Mouse (Mus musculus): ENCODE data around the gene Lpin1.

Gene Lpin1

DNA sequence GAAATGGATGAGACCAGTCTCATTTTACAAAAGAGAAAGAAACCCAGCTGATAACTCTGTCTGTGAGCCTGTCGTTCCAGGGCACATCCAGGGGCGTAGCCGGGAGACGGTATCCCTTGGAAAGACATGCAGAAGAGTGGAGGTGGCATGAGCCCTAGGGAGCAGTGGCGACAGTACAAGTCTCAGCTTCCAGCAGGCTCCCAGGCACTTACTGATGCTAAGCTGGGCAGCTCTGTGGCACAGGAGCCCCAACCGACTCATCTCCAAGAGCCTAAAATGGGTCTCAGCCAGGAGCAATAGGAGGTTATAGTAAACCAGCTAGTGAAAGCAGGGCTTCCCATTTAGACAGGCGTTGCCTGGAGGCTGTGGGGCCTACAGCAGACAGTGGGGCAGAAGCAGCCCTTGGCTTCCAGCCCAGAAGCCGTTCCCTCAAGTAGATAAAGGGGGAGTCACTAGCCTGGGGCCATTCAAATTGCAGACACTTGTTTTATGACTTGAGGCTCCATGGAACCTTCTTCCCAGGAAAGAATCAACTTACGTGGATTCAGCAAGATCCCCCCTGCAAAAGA is 33.0 kb downstream of the Lpin1 start:
- DNase-seq (ENCODE audit: extremely low read depth, low read depth) = no peak

DNA sequence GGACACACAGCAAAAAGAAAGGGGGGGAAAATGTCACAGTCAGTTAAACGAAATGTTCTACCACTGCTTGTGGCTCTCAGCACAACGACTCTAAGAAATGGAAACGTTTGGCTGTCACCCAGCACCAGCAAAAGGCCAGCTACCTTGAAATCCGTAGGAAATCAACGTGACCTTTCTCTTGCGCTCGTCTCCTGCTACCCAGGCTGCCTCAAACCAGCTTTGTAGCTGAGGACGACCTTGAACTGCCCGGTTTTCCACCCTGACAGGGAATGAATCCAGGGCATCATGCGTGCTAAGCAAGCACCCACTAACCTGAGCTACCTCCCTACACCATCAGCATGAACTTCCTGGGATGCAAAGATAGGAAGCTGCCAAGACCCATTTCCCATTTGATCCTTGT is 39.5 kb downstream of the Lpin1 start:
- DNase-seq (ENCODE audit: extremely low read depth, low read depth) = no peak

DNA sequence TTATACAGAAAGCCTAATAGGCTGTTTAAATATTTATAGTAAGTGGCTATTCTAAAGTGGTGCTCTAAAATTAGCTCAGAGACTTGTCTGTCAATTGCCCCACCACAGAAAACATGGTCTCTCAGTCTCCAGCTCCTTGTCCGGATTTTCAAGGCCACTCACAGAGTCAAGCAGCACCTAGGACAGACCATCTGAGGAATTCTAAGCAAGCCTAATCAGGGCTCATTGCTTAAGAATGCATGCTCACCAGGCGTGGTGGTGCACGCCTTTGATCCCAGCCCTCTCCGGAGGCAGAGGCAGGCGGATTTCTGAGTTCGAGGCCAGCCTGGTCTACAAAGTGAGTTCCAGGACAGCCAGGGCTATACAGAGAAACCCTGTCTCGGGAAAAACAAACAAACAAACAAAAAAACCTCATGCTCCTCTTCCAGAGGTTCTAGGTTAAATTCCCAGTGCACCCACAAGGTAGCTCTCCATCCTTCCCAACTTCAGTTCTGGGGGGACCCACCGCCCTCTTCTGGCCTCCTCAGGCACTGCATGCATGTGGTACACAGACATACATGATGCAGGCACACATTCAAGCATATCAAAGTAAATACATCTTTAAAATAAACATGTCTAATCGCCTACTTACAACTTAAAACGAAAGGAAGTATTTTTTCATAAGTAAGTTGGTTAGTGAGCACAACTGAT is 40.2 kb downstream of the Lpin1 start:
- no peak for DNase-seq (ENCODE audit: extremely low read depth, low read depth)

DNA sequence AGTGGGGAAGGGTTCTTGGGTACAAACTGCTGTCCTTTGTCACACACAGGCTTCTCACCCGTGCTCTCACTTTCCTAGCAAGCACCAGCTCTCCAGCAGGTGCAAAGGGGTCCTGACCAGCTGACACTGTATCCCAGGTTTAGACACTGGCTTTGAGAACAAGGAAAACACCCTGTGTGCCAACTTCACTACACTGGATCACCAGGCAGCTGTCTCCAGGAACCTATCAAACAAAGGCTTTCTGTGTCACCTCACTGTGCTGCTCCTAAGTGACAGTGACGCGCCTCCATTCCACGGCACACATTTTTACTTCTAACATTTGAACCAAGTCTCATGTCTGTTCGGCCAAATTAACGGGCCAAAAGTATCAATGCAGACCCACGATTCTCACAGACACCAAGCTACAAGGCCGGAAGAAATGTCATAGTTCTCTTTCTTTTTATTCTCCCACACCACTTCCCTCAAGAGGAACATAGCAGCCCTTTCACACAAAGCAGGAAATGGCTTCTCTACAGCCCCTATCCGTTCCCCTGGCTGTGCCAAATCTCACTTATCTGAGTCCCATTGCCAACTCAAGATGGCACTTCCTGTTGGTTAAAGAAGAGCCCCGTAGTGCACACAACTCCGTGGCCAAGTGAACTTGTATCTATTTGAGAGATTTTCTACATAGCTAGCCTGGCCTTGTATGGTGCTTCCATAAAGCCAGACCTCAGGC is 41.7 kb downstream of the Lpin1 start:
- no peak for DNase-seq (ENCODE audit: extremely low read depth, low read depth)

DNA sequence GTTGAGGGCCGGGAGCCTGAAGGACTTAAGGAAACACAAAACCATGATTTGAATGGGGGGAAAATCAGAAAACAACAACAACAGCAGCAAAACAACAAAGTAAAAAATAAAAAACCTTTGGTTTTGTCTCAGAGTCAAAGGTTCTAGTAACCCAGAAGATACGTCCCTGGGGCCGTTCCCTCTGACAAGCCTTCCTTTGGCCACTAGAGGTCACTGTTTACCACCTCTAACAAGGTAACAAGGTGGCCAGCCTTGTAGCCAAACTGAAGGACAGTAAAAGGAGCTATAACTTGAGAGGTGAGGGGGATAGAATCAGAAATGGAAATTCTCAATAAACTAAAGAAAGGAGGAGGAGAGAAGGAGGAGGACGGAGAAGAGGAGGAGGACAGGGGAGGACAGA is 42.3 kb downstream of the Lpin1 start:
- no peak for DNase-seq (ENCODE audit: extremely low read depth, low read depth)

DNA sequence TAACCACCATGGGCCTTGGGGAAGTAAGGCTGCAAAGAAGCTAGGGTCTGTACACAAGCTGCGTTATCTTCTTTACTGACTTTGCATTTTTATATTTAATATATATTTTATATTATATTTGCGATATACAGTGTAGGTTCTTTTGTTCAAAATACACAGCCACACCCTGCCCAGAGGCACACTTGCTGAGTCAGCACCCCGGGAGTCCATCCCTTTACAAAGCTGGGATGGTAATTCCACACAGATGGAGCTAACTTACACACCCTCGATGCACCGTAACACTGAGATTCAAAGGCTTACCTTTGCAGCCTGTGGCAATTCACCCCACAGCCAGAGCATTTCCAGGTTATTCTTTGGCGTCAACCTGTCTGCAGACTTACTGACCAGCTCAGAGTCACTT is 42.7 kb downstream of the Lpin1 start:
- DNase-seq (ENCODE audit: extremely low read depth, low read depth) = no peak

DNA sequence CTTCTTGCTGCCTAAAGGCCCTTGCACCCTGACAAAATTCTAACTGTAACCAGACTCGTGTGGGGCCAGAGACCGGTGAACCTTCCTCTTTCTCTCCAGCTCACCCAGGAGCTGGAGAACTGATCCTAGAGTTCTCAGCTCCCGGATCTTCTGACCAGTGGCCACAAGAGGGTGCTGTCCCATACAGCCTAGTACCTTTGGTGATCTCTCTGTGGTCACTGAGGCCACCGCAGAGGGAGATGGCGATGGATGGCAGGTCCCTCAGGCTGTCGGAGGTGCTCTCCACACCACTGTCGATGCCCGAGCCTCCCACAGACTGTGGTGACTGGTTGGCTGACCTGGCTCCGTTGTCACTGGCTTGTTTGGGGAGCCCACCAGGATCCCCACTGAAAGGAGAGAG is 47.3 kb downstream of the Lpin1 start:
- no peak for DNase-seq (ENCODE audit: extremely low read depth, low read depth)

DNA sequence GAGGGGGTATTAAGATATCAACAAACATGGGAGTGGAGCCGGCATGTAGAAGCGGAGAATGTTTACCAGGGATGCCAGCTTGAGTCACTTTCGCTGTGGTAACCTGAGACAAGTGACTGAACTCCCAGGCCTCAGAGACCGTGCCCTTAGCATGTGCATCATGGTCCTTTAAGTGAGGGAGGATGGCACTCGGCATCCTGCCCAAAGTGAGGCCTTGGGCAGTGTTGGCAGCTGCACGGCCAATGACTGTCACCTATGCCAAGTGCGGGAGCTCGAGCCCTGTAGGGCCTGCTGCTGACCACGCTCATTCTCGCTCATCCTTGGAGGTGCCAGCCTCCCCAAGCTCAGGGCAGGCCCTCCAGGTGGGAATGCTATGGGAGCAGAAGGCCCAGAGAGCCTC is 48.1 kb downstream of the Lpin1 start:
- DNase-seq (ENCODE audit: extremely low read depth, low read depth) = no peak

DNA sequence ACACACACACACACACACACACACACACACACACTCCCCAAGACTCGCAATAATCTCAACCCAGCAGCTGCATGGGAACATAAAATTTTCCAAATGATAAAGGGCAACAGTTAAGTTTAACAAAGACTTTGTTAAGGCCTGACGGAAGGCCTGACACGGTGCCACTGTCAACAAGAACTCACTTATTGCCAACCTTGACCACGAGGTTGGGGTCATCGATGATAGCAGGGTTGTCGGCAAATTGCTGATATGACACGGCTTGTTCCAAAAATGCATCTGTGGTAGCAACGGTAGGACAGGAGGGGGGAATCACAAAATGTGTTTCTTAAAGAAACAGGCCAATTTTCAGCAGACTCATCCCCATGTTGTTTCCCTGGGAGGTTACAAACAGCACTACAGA is 48.6 kb downstream of the Lpin1 start:
- no peak for DNase-seq (ENCODE audit: extremely low read depth, low read depth)

DNA sequence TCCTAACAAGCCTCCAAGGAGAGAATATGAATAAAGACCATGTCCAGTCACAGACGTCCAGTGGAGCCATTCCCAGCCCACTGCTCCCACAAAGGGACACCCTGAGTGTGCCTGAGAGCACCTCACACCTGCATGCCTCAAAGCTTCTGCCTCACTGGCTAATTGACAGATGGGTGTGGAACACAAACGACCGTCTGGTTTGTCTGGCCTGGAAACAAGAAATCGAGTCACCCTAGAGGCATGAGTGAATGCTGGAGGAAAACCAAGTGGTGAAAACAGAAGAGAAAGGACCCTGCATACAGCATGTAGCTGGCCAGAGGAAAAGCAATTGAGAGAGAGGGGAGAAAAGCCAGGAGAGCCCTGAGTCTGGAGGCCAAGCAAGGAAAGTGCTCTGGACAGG is 53.5 kb downstream of the Lpin1 start:
- DNase-seq (ENCODE audit: extremely low read depth, low read depth) = no peak

DNA sequence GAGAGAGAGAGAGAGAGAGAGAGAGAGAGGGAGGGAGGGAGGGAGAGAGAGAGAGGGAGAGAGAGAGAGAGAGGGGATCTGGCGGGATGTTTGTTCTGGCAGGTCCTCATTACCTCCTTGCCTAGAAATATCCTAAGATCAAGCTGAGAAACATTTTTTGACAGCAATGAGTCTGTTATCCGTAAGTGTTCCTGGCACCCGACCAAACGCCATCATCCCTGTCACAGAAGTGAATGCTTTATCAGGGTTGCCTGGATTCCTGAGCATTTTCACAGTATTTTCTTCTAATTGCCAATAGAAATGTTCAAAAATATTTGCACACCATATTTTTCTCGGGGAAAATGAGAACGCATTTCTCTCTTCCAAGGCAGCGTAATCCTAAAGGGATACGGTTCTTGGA is 56.6 kb downstream of the Lpin1 start:
- no peak for DNase-seq (ENCODE audit: extremely low read depth, low read depth)

DNA sequence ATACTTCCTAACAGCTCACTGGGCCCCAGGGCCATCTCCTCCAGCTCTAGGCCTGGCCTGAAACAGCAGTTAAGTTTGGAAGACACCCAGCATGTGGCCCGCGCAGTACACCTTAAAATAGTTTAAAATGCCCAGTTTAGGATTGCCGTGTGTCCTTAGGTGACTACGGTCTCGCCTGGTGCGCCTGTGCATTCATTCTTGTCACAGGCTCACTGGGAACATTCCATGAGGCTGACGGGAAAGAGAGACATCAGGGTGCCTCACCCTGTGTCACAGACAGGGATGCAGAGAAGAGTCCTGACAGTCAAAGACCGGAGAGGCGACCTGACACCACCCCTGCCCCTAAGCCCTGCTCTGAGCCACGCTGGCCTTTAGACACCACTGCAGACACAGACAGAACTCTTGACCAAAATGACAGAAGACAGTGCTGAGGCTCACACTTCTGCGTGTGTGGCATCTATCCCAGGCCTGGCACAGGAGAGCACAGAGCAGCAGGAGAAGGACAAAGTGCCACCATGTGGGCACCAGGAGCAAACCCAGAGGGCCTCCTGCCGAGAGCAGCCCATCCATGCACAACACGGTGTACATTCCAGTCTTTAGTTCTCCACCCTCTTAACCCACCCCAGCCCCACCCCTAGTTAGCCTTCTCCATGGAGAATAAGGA is 58.5 kb downstream of the Lpin1 start:
- no peak for DNase-seq (ENCODE audit: extremely low read depth, low read depth)

DNA sequence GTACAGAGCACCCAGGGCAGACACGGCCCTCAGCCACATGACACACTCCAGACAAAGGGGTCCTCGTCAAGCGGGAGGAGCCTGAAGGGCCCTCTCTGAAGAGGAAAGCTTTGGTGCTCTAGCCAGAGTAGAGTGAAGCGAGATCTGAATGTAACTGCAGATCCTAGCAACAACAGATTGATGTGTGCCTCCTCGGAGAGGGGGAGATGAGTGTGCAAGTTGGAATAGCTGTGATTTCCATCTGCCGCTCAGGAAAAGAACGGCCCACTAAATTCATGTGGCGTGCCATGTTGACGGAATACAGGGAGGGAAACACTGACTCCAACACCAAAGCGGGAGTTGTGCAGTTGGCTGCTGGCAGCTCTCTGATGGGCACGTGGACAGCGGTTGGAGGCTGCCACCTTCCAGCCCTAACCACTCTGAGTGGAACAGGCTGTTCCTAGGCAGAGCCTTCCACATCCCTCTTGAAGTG is 59.7 kb downstream of the Lpin1 start:
- no peak for DNase-seq (ENCODE audit: extremely low read depth, low read depth)

DNA sequence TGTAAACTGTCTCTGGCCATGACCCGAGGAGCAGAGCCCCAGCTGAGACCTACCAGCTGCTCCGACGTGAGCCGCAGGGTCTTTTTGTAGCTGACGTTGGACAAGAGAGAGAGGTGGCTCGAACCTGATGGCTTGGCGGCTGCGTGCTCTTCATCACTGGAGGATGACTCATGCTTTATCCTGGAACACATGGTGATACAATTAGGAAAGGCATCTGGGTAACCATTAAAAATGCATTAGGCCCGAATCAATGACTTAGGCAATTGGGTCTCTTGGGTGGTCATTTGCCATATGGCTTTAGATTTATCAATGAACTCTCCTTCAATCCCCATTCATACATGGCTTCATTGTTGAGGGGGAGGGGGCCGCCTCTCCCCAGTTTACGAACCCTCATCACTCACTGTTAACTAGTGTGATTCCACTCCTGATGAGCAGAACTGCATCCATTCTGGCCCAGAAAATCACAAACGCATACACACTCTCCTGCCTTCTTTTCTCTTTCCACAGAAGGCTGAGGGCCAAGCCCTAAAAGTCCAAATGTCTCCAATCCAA is 61.9 kb downstream of the Lpin1 start:
- no peak for DNase-seq (ENCODE audit: extremely low read depth, low read depth)

DNA sequence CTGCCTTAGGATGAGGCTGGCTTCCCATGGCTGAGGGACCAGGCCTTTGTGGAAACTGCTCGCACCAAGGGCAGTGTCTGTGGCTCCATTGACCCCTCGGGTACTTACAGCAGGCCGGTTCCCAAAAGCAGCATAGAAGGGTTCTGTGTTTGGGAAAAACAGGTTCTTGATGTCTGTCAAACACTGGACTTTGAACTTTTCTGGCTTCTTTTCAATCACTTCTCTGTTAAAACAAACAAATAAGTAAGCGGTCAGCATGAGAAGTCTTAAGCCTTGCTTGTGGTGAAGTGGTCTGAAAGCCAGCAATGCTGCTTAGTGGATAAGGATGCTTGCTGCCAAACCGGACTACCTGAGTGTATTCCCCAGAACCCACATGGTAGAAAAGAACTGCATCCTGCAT is 69.2 kb downstream of the Lpin1 start:
- DNase-seq (ENCODE audit: extremely low read depth, low read depth) = no peak

DNA sequence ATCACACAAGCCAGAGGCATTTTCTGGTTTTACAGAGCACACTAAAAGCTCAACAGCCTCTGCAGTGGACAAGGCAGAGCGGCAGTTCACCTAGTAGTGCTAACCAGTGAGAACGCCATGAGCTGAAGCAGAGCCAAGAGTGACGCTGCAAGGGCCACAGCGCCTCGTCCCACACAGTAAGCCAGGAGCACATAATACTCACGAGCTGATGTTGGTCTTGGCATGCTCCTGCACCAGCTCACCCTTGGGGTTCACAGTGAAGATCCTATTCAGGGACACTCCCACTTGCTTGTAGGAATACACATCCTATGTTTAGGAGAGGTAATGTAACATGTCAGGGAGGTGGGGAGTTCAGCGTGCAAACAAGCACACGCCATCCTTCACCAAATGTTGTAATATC is 70.1 kb downstream of the Lpin1 start:
- no peak for DNase-seq (ENCODE audit: extremely low read depth, low read depth)

DNA sequence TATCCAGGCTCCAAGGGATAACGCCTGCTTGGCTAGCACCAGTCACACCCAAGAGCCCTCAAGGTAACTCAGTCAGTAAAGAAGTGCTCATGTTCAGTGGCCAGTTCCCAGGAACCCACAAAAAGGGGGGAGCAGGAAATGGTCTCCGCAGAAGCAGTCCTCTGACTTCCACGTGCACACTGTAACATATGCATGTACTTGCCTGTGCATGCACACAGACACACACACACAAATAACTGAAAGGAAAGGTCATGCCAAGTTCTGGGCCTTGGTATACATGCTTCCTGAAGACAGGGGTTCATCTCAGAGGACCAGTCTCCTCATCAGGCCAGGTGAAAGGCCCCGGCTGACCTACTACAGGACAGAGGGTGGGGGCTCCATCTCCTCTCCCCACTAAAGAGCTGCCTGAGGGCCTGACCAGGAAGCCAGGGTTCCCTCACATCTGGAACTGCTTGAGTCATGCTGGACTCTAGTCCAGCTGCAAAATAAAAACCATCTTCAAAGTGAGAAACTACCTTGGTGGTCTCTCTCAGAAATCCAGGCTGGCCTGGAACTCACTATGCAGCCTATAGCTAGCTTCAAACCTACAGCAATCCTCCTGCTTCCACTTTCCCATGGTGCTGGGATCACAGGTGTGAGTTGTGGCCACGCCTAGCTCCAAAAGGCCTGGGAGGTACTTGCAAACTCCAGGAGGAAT is 70.7 kb downstream of the Lpin1 start:
- no peak for DNase-seq (ENCODE audit: extremely low read depth, low read depth)

DNA sequence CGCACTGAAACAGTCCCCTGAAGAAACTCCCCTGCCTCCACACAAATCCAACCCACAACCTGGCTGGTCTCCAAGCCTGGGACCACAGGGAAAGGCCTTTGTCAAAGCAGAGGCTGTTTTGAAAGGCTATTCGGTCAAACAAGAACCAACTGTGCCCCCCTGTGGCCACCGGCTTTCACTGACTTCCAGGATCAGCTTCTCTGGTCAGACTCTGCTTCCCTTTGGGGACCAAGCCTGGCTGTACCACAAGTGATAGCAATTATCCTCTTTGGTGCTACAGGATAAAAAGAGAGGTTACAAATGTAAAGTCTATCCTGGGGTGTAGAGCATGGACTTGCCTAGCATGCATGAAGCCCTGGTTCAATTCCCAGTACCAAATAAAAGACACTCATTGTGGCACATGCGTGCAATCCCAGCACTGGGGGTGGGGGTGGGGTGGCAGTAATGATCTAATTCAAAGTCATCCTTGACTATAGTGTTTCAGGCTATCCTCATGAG is 77.4 kb downstream of the Lpin1 start:
- DNase-seq (ENCODE audit: extremely low read depth, low read depth) = no peak

DNA sequence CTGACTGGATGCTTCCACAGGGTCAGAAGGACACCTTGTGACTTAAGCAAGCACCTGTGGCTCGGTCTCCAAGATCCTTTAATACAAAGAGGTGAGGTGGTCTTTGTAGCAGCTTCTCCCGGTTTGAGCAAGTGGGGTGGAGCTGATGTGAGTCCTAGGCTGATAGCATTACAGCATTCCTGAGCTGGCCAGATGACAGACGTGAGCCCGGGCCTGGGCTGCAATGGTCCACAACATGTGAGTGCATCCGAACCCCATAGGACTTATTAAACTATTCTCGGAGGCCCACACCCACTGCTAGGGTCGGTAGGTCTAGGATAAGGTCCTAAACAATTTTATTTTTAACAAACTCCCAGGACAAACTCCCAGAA is 77.9 kb downstream of the Lpin1 start:
- no peak for DNase-seq (ENCODE audit: extremely low read depth, low read depth)

DNA sequence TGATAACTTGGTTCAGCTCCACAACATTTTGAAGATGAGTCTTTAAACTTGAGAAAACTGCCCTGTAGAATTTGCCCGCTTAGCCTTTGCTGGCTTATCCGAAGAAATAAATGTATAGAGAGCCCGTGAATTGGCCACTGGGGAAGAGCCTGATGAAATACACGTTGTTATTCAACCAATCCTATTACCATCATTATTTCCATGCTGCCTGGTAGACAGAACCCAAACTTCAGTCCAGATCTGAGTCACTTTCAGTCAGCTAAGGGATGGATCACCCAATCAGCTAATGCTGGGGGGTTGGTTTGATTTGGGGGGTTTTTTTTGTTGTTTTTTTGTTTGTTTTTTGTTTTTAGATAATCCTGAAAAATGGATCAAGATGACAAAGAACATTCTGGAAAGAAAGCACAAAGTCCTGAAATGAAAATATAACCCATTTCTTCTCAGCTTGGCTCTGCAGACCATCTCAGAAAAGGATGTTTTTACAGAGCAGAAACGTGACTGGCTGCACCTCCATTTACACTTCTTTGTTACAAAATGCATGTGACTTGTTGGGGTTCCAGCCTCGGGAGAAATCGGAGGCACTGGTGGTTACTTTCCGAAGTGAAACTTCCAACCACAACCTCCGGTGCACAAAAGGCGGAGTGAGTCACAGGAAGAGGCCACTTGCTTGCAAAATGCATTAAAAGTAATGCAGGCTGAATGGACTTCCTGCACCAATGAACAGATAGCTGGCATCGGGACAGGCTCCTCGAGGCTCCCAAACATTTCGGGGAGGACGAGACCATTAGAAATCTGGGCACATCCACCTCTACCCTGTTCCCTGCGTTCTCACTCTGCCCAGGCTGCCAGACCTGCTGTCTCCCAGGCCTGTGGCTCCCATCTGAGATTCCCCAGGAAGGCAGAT is 78.6 kb downstream of the Lpin1 start:
- no peak for DNase-seq (ENCODE audit: extremely low read depth, low read depth)

All from MEL-GATA-1-ER (cell line).